Mouse (Mus musculus) testis, postnatal 14 days (tissue): ENCODE measurements around the gene Gzmc.
"Not testable (repeated sequence)": the region's sequence is repeated elsewhere in the genome, so short reads cannot be mapped to it uniquely, and the experiment has no call there.

Source experiments
- DNase-seq: peaks from one replicate; pipeline ENCODE4 v3.0.0; 2021; ENCODE audit warnings: low spot score

The Gzmc gene

DNA sequence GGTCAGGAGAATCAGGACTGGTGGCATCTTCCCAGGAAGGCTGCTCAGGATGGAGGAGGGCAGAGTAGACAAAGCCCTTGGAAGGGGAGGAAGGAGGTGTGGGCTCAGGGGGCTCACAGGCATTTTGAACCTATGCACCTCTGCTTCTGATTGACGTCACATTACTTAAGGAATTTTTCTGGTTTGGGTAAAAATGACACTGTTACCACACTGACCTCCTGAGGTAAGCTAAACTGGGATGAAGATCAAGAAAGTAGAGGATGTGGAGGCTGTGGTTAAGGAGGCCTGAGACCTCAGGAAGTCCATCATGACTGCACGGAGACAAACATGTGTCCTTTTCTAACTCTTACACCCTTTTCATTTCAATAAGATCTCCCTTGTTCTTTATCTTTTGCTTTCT is at the start of gene Gzmc:
Gene Gzmc, minus strand, starts transcription at position 101 of the 400 bp plus-strand sequence.
- DNase-seq: no peak

DNA sequence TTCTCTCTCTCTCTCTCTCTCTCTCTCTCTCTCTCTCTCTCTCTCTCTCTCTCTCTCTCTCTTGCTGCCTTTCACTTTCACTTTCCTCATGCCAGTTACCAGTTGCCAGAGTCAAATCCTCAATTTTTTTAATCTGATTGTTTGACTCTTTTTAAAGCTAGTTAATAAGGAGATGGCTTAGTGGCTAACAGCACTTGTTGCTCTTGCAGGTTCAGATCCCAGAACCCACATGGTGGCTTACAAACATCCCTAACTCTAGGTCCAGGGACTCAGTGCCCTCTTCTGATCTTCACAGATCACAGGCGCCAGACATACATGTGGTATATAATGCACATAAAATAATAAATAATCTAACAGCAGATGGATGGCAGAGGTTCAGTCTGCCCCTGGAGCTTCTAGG is 49.4 kb upstream of the Gzmc start:
- DNase-seq: no peak

DNA sequence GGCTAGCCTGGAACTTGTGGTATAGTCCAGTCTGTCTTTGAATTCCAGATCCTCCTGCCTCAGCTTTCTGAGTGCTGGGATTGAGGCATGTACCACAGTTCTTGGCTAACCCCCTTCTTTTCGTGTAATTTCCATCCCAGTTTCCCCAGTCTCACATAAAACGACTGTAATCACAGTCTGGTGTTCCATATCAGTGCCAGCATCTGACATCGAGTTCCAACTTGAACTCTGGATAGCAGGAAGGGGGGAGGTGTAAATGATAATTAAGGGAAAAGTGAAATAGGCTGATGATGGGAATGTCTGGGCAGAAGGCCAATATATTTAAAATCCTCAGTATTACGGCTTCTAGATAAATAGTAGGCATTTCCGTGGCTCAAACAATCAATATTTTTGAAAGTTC is 46.6 kb upstream of the Gzmc start:
- DNase-seq: no peak

DNA sequence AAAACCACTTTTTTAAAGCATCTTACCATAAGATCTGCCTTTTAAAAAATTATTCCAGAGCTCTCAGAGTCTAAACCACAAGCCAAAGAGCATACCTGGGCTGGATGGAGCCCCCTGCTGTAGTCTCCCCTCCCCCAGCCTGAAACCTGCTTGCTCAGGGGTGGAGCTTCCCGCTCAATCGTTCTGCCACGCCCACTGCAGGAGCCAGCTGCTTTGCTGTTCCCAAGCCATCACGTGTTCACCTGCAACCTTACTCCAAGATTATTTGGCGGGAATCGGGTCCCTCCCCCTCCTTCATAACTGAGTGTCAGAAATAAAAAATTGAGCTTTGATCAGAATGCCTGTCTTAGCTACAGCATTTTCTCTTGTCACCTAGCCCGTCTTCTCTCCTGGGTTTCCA is 44.2 kb upstream of the Gzmc start:
- not testable (repeated sequence) for DNase-seq

DNA sequence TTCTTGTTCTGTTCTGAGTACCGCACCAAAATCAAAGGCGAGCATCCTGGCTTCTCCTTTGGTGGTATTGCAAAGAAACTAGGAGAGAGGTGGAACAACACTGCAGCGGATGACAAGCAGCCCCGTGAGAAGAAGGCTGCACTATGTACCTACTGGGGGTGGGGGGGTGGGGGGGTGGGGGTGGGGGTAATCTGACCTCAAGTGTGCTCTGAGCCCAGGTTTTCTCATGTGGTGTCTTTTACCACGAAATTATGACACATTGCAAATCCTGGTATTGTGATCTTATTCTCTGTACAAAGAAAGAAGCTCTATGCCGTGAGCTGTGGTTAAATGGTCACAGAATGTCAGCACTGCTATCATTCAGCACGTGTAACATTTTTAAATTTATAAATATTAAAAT is 41.6 kb upstream of the Gzmc start:
- DNase-seq: not testable (repeated sequence)

DNA sequence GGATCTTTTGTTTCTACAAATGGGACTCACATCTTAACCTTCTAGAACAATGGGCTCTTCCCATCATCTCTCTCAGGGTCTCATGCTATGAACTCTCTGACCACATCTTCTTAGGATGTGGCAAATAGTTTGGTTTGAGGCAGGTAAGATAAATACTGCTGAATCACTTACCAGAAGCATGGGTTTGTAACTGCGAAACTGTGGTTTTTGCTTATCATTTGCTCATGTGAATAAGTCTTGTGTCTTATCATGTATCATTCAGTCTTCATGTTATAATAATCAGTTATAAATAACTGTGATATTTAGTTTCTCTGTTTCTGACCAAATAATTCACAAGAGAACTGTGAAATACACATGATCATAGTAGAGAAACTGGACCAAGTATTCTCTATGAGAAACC is 31.7 kb upstream of the Gzmc start:
- DNase-seq: no peak

DNA sequence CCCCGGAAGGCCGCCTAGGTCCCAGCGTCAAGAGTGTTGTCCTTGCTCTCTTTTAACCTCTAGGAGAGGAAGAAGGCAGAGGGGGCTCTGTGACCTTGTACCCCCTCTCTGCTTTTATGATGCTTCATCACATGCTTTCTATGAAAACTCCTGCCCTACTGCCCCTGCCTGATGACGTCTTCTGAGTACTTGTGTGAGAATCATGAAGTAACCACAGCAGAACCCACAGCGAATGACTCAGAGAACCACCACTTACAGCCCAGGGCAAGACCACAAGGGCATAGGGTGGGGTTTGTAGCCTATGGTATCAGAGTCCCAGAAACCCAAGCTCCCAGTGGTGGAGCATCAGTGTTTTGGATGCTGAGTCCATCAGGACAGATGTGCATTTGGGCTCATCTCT is 27.7 kb upstream of the Gzmc start, which contains the start of gene Gzmb:
Gene Gzmb, minus strand, starts transcription at position 108 of the 400 bp plus-strand sequence.
- DNase-seq: no peak

DNA sequence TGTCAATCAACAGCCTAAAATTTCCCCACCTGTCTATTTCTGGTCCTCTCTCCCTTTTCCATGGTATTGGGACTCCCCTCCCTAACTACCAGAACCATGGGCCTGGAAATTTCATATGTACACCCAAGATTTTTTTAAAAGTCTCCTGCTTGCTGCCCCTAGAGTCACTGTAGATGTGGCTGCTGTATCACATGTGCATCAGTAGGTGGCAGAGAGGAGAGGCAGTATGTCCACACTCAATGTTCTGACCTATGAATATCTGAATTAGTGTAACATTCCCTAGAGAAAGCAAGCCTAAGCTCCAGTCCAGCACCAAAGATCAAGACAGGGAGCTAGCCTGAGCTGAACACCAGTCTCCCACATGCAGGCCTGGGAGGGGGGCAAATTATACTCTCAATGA is 6.0 kb upstream of the Gzmc start:
- DNase-seq: no peak

DNA sequence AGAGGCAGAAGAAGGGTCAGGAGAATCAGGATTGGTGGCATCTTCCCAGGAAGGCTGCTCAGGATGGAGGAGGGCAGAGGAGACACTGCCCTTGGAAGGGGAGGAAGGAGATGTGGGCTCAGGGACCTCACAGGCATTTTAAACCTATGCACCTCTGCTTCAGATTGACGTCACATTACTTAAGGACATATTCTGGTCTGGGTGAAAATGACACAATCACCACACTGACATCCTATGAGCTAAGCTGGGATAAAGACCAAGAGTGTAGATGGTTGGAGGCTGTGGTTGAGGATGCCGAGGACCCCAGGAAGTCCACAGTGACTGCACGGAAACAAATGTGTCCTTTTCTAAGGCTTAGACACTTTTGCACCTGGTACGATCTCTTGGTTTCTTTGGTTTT is 23.1 kb downstream of the Gzmc start, which contains the start of gene Gzmf:
Gene Gzmf, minus strand, starts transcription at position 101 of the 400 bp plus-strand sequence.
- no peak for DNase-seq

DNA sequence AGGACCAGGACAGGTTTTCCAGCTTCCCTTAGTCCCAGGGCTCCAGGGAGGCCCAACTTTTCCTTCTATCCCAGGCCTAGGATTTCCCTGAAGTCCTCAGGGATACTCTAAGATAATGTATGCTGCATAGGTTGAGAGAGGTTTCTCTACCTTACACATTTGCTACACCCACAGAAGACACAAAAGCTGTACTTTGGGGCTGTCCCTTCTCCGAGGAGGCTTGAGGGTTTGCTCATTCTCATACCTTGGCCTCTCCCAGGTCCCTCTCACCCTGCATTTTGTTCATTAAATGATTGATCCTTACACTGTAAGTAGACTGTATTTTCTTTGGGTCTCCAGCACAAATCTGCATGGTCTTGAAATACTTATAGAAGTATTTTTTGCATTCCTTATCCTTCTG is 28.8 kb downstream of the Gzmc start:
- DNase-seq: no peak

DNA sequence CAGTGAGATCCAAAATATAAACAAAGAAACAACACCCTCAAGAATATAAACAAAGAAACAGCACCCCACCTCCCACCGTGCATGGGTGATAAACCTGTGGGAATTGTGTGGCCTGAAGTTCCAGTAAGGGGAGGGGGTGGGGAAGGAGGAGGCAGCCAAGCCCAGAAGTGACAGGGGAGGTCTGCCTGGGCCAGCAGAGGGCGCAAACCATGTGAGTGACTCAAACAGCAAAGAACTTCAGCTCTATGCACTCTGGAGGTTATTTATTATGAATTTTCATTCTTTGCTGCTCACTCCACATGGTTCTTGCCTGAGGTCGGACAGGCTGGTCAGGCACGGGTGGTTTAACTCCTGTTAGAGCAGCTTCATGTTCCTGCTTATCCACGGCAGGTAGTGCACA is 29.4 kb downstream of the Gzmc start:
- not testable (repeated sequence) for DNase-seq

DNA sequence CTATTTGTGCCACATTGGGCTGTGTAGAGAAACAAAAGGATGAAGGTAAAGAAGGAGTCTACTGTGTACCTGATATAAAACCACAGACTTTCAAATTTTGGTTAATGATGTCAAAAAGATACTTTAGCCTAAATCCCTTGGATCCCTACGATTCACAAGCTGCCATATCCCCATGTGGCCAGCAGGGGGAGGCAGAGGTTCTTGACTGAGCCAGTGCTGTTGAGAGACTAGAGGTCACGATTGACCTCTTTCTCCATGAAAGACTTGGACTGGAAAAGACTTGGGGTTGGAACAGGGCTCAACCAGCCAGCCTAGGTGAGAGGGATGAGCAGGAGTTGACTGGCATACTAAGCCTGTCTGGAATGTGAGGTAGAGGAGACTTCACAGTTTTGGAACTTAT is 30.5 kb downstream of the Gzmc start:
- peak; percentile 45 for DNase-seq

DNA sequence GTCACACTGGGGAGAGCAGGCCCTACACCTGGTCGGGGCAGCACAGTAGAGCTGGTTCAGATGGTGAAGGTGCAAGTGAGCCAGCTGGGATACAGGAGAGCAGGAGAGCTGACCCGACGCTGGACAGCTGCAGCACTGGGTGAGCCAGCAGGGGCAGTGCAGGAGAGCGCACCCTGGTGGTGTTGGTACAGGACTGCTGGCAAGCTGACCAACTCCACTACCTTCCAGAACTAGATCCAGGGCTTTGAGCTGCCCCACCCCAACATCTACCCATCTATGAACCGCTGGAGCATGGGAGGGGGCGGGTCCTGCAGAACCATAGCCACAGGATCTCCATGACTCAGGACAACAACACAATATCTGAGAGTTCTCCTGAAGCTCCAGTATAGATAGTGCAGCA is 47.5 kb downstream of the Gzmc start:
- DNase-seq: no peak

DNA sequence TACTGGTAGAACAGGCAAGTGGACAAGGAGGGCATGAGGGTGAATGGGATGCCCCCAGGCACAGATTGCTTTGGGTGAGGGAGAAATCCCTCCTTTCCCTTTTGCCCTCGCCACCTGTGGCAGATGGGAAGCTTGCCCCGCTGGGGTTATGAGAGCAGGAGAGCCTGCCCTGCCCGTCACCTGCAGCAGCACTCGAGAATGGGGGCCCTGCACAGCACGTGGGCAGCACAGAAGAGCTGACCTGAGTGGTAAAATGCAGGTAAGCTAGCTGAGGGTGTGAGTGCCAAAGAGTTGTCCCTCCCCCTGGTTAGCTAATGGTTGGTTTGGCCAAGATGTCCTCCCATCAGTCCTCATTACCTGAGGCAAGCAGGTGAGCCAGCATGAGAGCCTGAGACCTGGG is 47.9 kb downstream of the Gzmc start:
- DNase-seq: no peak
